Mouse (Mus musculus) C2C12 (cell line): ENCODE results near the gene Rplp2.

Experiments used
- CTCF ChIP-seq: IDR thresholded peaks from one replicate; pipeline ENCODE4 v1.5.1; 2011; ENCODE audit not compliant: control insufficient read depth, insufficient read depth, insufficient read length
- FOSL1 ChIP-seq: IDR thresholded peaks from one replicate; pipeline ENCODE4 v1.8.0; 2011; ENCODE audit warnings: mild to moderate bottlenecking, low read length; ENCODE audit not compliant: poor library complexity, insufficient read depth, severe bottlenecking
- MAX ChIP-seq: IDR thresholded peaks from one replicate; pipeline ENCODE4 v1.6.1; 2011; ENCODE audit warnings: mild to moderate bottlenecking, control low read depth
- MYOD1 ChIP-seq: IDR thresholded peaks from one replicate; pipeline ENCODE4 v1.6.1; 2011; ENCODE audit warnings: low read depth; ENCODE audit not compliant: control insufficient read depth, insufficient read length
- MYOG ChIP-seq: IDR thresholded peaks from one replicate; pipeline ENCODE4 v1.6.1; 2011; ENCODE audit not compliant: control insufficient read depth, insufficient read length; ENCODE audit errors: extremely low read depth
- USF1 ChIP-seq: IDR thresholded peaks from one replicate; pipeline ENCODE4 v1.6.1; 2011; ENCODE audit warnings: low read depth, mild to moderate bottlenecking, control low read depth, moderate library complexity

GRCm38 (mm10) chr7:141485606-141486005 lies 38.4 kb downstream of the Rplp2 start:
- TF ChIP-seq CTCF: no peak
- no peak for TF ChIP-seq MAX
- no peak for TF ChIP-seq USF1
- TF ChIP-seq FOSL1: no peak
- no peak for TF ChIP-seq MYOD1
- no peak for TF ChIP-seq MYOG
